16 mouse cellular contexts compared by ENCODE assay signal in genomic region chr9:31072256-31072655, GRCm38 (mm10).
"Had no signal": no experiment of that assay in that cellular context is flagged by ENCODE, and none has a peak within 500 bp of the region (broad histone marks: within the 10 kb centered on the region; RNA-seq: fewer than 3 reads in every experiment).

No protein-coding gene starts in this region.

- H3K4me2 ChIP-seq: neural tube, embryonic 13.5 days; neural tube, embryonic 15.5 days; stomach, embryonic 15.5 days had no signal

- H3K27me3 ChIP-seq: neural tube, embryonic 13.5 days; neural tube, embryonic 15.5 days; stomach, embryonic 15.5 days had no signal

- H3K36me3 ChIP-seq: stomach, embryonic 15.5 days had no signal

- H3K4me3 ChIP-seq: neural tube, embryonic 13.5 days; neural tube, embryonic 15.5 days; stomach, embryonic 15.5 days had no signal

- DNase-seq: retina, postnatal 1 day; right cerebral cortex, adult 18-20 months; right cerebral cortex, postnatal 14 days; right cerebral cortex, postnatal 25 days; right cerebral cortex, postnatal 4 days; spleen, adult 18-20 months; thymus, adult 18-20 months; thymus, adult 2 months; thymus, postnatal 14 days; thymus, postnatal 25 days; thymus, postnatal 36 days; thymus, postnatal 4 days had no signal

- H3K4me1 ChIP-seq: neural tube, embryonic 13.5 days; neural tube, embryonic 15.5 days; stomach, embryonic 15.5 days had no signal

- H3K9me3 ChIP-seq: neural tube, embryonic 13.5 days; neural tube, embryonic 15.5 days; stomach, embryonic 15.5 days had no signal

- H3K27ac ChIP-seq: neural tube, embryonic 13.5 days; neural tube, embryonic 15.5 days; stomach, embryonic 15.5 days; stomach, postnatal 0 days had no signal

- H3K9ac ChIP-seq: neural tube, embryonic 13.5 days; neural tube, embryonic 15.5 days; stomach, embryonic 15.5 days had no signal
